In genomic region chr3:52501614-52502013, GRCm38 (mm10) we compare ENCODE assay signal across 19 mouse cellular contexts.
DNase-seq lines count a peak whose midpoint lies in the region; ATAC-seq lines count a peak whose summit lies in the region.
"Had no signal": no experiment of that assay in that cellular context is flagged by ENCODE, and none has a peak within 500 bp of the region (broad histone marks: within the 10 kb centered on the region; RNA-seq: fewer than 3 reads in every experiment).

No protein-coding gene starts in this region.

- no peaks in the 10 kb centered on the region for H3K4me1 ChIP-seq in liver, embryonic 15.5 days (replicated peaks)
- H3K4me1 ChIP-seq: embryonic facial prominence, embryonic 12.5 days; forebrain, embryonic 13.5 days; hindbrain, embryonic 15.5 days had no signal

- no peak overlapping the region for H3K4me3 ChIP-seq in liver, embryonic 15.5 days (replicated peaks)
- H3K4me3 ChIP-seq: embryonic facial prominence, embryonic 12.5 days; forebrain, embryonic 13.5 days; heart, embryonic 12.5 days; hindbrain, embryonic 10.5 days; hindbrain, embryonic 15.5 days had no signal

- H3K36me3 ChIP-seq in liver, embryonic 15.5 days (replicated peaks) = no peaks in the 10 kb centered on the region
- H3K36me3 ChIP-seq: embryonic facial prominence, embryonic 12.5 days; G1E; heart, embryonic 12.5 days; hindbrain, embryonic 10.5 days; hindbrain, embryonic 15.5 days had no signal

- H3K4me2 ChIP-seq in liver, embryonic 15.5 days = no peak overlapping the region
- H3K4me2 ChIP-seq: embryonic facial prominence, embryonic 12.5 days; forebrain, embryonic 13.5 days; heart, embryonic 12.5 days; hindbrain, embryonic 15.5 days had no signal

- peak overlapping the region; percentile 45 for H3K27ac ChIP-seq in liver, embryonic 15.5 days (replicated peaks)
- H3K27ac ChIP-seq: embryonic facial prominence, embryonic 12.5 days; forebrain, embryonic 13.5 days; hindbrain, embryonic 10.5 days; hindbrain, embryonic 15.5 days had no signal

- H3K27me3 ChIP-seq in liver, embryonic 15.5 days = no peaks in the 10 kb centered on the region
- H3K27me3 ChIP-seq: embryonic facial prominence, embryonic 12.5 days; forebrain, embryonic 13.5 days had no signal

- H3K9ac ChIP-seq in liver, embryonic 15.5 days = no peak overlapping the region
- H3K9ac ChIP-seq: embryonic facial prominence, embryonic 12.5 days; forebrain, embryonic 13.5 days; forebrain, postnatal 0 days; heart, embryonic 12.5 days; hindbrain, embryonic 15.5 days had no signal

- ATAC-seq in liver, embryonic 15.5 days (ENCODE audit: insufficient read depth) = peak; percentile 53
- ATAC-seq: CD4-positive, CD25-positive, alpha-beta regulatory T cell, adult 4 months; forebrain, embryonic 13.5 days; forebrain, postnatal 0 days had no signal

- H3K9me3 ChIP-seq in liver, embryonic 15.5 days (replicated peaks) = no peaks in the 10 kb centered on the region
- H3K9me3 ChIP-seq: embryonic facial prominence, embryonic 12.5 days; forebrain, embryonic 13.5 days; heart, embryonic 12.5 days; hindbrain, embryonic 10.5 days; hindbrain, embryonic 15.5 days had no signal

- peak; percentile 27 for DNase-seq in adrenal gland, adult 2 months
- no peak for DNase-seq in adrenal gland, adult 18-20 months (ENCODE audit: low spot score in 2 of 2)
- DNase-seq in cerebellum, postnatal 14 days = peak; percentile 13
- DNase-seq in cerebellum, adult 8-10 months = no peak
- peak; percentile 39 for DNase-seq in adipocyte (ENCODE audit: low spot score)
- DNase-seq in embryo, embryonic 10 days (ENCODE audit: low spot score) = no peak
- DNase-seq in cerebellum, postnatal 4 days (ENCODE audit: low spot score in 2 of 2) = no peak
- DNase-seq: B cell, adult 2 months; cerebellum, adult 11-12 months; cerebellum, adult 9-11 months; forebrain, postnatal 0 days had no signal

- 55% methylated on average over 8 of the region's 8 CpGs for WGBS in liver, embryonic 15.5 days (ENCODE audit: insufficient replicate concordance)

Comparison
In these comparisons a context has a peak if more than half of its experiments do, and no peak if none do; other contexts are left out.
1. DNase-seq: peak in adrenal gland, adult 2 months (single experiment), cerebellum, postnatal 14 days (2 of 2) and adipocyte (single experiment); none in adrenal gland, adult 18-20 months (0 of 2), cerebellum, adult 8-10 months (single experiment), embryo, embryonic 10 days (single experiment) and cerebellum, postnatal 4 days (0 of 2).